8 mouse cellular contexts compared by ENCODE assay signal in genomic region chr9:104262016-104262762, GRCm38 (mm10). TPM values are rescaled to one million over a fixed set of nuclear protein-coding genes. Genes with fewer than 3 reads are reported as not detected.
DNase-seq lines count a peak whose midpoint lies in the region; ATAC-seq and TF ChIP-seq lines count a peak whose summit lies in the region.

No protein-coding gene starts in this region.

- H3K27ac ChIP-seq in embryonic facial prominence, embryonic 14.5 days (replicated peaks; ENCODE audit: low read depth, low read length): peak overlapping the region; percentile 90
- peak overlapping the region; percentile 91 for H3K27ac ChIP-seq in hindbrain, embryonic 16.5 days (ENCODE audit: low read depth, low read length)
- H3K27ac ChIP-seq in midbrain, postnatal 0 days (ENCODE audit: low read depth, low read length): peak overlapping the region; percentile 84

- H3K4me2 ChIP-seq in embryonic facial prominence, embryonic 14.5 days (ENCODE audit: low read depth, low read length): peak overlapping the region; percentile 74
- peak overlapping the region; percentile 89 for H3K4me2 ChIP-seq in hindbrain, embryonic 16.5 days (ENCODE audit: low read length)
- peak overlapping the region; percentile 69 for H3K4me2 ChIP-seq in midbrain, postnatal 0 days (ENCODE audit: low read depth, low read length, poor library complexity, severe bottlenecking)

- H3K4me1 ChIP-seq in embryonic facial prominence, embryonic 14.5 days (ENCODE audit: control insufficient read depth, insufficient read depth, low read length): peaks cover 21% of the 10 kb centered on the region
- peaks cover 18% of the 10 kb centered on the region for H3K4me1 ChIP-seq in hindbrain, embryonic 16.5 days (ENCODE audit: control insufficient read depth, insufficient read depth, low read depth, low read length)
- H3K4me1 ChIP-seq in midbrain, postnatal 0 days (ENCODE audit: insufficient read depth, low read length): peaks cover 6% of the 10 kb centered on the region

- H3K27me3 ChIP-seq in embryonic facial prominence, embryonic 14.5 days (replicated peaks; ENCODE audit: control insufficient read depth, insufficient read depth, low read length): no peaks in the 10 kb centered on the region
- H3K27me3 ChIP-seq in hindbrain, embryonic 16.5 days (replicated peaks; ENCODE audit: control insufficient read depth, insufficient read depth, low read length): no peaks in the 10 kb centered on the region
- no peaks in the 10 kb centered on the region for H3K27me3 ChIP-seq in midbrain, postnatal 0 days (ENCODE audit: insufficient read depth, low read length)

- no peak for TF ChIP-seq CTCF in midbrain, postnatal 0 days (IDR thresholded peaks at IDR 0.05)

- WGBS in embryonic facial prominence, embryonic 14.5 days: 1% methylated on average over 21 of the region's 46 CpGs
- under 1% methylated on average over 31 of the region's 46 CpGs for WGBS in hindbrain, embryonic 16.5 days
- under 1% methylated on average over 46 of the region's 46 CpGs for WGBS in midbrain, postnatal 0 days

- H3K9ac ChIP-seq in embryonic facial prominence, embryonic 14.5 days (ENCODE audit: low read depth, low read length): peak overlapping the region; percentile 93
- peak overlapping the region; percentile 96 for H3K9ac ChIP-seq in hindbrain, embryonic 16.5 days (ENCODE audit: low read depth, low read length)
- peak overlapping the region; percentile 89 for H3K9ac ChIP-seq in midbrain, postnatal 0 days (replicated peaks; ENCODE audit: low read length, poor library complexity, severe bottlenecking)

- DNase-seq in layer of hippocampus, adult 9-11 months: peak; percentile 32
- DNase-seq in layer of hippocampus, postnatal 10 days (ENCODE audit: low spot score in 2 of 2): no peak
- DNase-seq in NIH3T3 (ENCODE audit: low read depth) (peak; percentile 61), liver (peak; percentile 64)
- DNase-seq in embryonic facial prominence, embryonic 14.5 days (ENCODE audit: low spot score): peak; percentile 70
- DNase-seq in midbrain, postnatal 0 days (ENCODE audit: low spot score): peak; percentile 14
- DNase-seq in ovary, postnatal 14 days (ENCODE audit: low spot score): no peak

- H3K4me3 ChIP-seq in embryonic facial prominence, embryonic 14.5 days (ENCODE audit: low read depth, low read length): peak overlapping the region; percentile 98
- H3K4me3 ChIP-seq in hindbrain, embryonic 16.5 days (ENCODE audit: low read length): peak overlapping the region; percentile 97
- H3K4me3 ChIP-seq in midbrain, postnatal 0 days (ENCODE audit: low read depth, low read length): peak overlapping the region; percentile 94

- ATAC-seq in embryonic facial prominence, embryonic 14.5 days (ENCODE audit: low read depth): peak; percentile 49
- ATAC-seq in hindbrain, embryonic 16.5 days: peak; percentile 71
- ATAC-seq in midbrain, postnatal 0 days (ENCODE audit: low FRiP score): peak; percentile 64

- no peaks in the 10 kb centered on the region for H3K36me3 ChIP-seq in embryonic facial prominence, embryonic 14.5 days (ENCODE audit: control insufficient read depth, insufficient read depth, low read length)
- H3K36me3 ChIP-seq in hindbrain, embryonic 16.5 days (ENCODE audit: control insufficient read depth, insufficient read depth, low read length): no peaks in the 10 kb centered on the region
- no peaks in the 10 kb centered on the region for H3K36me3 ChIP-seq in midbrain, postnatal 0 days (ENCODE audit: insufficient read depth, low read length)

- H3K9me3 ChIP-seq in embryonic facial prominence, embryonic 14.5 days (ENCODE audit: control insufficient read depth, low read length): no peaks in the 10 kb centered on the region
- H3K9me3 ChIP-seq in hindbrain, embryonic 16.5 days (ENCODE audit: control insufficient read depth, low read length): no peaks in the 10 kb centered on the region
- no peaks in the 10 kb centered on the region for H3K9me3 ChIP-seq in midbrain, postnatal 0 days (ENCODE audit: low read length)

RNA-seq across cellular contexts. Expression of gene Dnajc13, which starts 0.5 kb away (rescaled TPM):
- total RNA-seq in layer of hippocampus, postnatal 10 days (2021): 10 to 100 TPM; 71.0 to 71.3 TPM
- polyA plus RNA-seq in embryonic facial prominence, embryonic 14.5 days (2014; fragmentation: Nextera tagmentation; extraction: Ambion mirVana): 29.0 and 31.4 TPM in 2 replicates
- 17.8 TPM in 2 replicates for polyA plus RNA-seq in hindbrain, embryonic 16.5 days (2015; fragmentation: Nextera tagmentation; extraction: Ambion mirVana)
- total RNA-seq in midbrain, postnatal 0 days (2014; rRNA removed): 74.2 and 76.4 TPM in 2 replicates
- polyA plus RNA-seq in midbrain, postnatal 0 days (2015; fragmentation: Nextera tagmentation; extraction: Ambion mirVana): 11.2 and 16.7 TPM in 2 replicates

Comparison
In these comparisons a context has a peak if more than half of its experiments do, and no peak if none do; other contexts are left out.
1. DNase-seq: peak in layer of hippocampus, adult 9-11 months (single experiment), NIH3T3 (single experiment), embryonic facial prominence, embryonic 14.5 days (single experiment), liver (single experiment) and midbrain, postnatal 0 days (single experiment); none in layer of hippocampus, postnatal 10 days (0 of 2) and ovary, postnatal 14 days (single experiment).
2. Peak in every context shown above with its lines, with median percentiles within 50 percentile points of each other: ATAC-seq, H3K27ac ChIP-seq, H3K4me2 ChIP-seq, H3K4me3 ChIP-seq and H3K9ac ChIP-seq.